Mouse (Mus musculus) heart, adult 2 months (tissue): Measurements from ENCODE around the gene Scgb2b19.
"Not testable (repeated sequence)": the region's sequence is repeated elsewhere in the genome, so short reads cannot be mapped to it uniquely, and the experiment has no call there.

ENCODE experiments used
- CTCF ChIP-seq: fragments of 200-600 bp; IDR thresholded peaks from 2 replicates; pipeline ENCODE4 v1.8.1; 2022; ENCODE audit warnings: antibody characterized with exemption, mild to moderate bottlenecking, moderate library complexity
- EP300 ChIP-seq: fragments of 200-500 bp; IDR thresholded peaks from 2 replicates; pipeline ENCODE4 v1.6.1; 2011; ENCODE audit warnings: low read depth, low read length, control low read depth; ENCODE audit not compliant: insufficient read depth

DNA sequence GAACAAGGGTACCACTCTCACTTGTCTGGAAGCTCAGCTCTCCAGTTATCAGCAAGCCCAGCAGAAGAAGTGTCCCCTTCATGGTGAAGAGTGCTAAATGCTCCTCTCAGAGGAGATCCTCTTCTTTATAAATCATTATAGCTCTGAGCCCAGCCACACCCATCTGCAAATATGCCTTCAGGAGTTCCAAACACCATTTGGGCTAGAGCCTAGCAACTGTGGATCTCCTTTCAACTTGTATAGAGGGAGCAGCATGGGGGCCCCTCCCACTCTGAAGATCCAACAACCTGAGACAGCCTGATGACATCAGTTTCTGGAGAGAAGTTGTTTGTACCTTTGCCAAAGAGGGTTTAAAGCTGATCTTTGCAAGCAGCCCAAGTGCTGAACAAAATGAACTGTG, at the start of gene Scgb2b19:
- TF ChIP-seq CTCF, EP300: not testable (repeated sequence)
